Mouse (Mus musculus) forebrain, embryonic 11.5 days (tissue): Measurements from ENCODE around the gene Mis12. TPM values are rescaled to one million over a fixed set of nuclear protein-coding genes. Genes with fewer than 3 reads are reported as not detected.

Experiments used
- ATAC-seq: fragments of 200-750 bp; cut with Nextera tagmentation; replicated peaks from 2 replicates; pipeline ENCODE4 v1.8.0; 2017; ENCODE audit warnings: moderate TSS enrichment; ENCODE audit not compliant: low FRiP score
- DNase-seq: peaks from one replicate; pipeline ENCODE4 v3.0.0-alpha.2; 2017; ENCODE audit warnings: low spot score
- H3K27ac ChIP-seq: fragments of 300-500 bp; sonication (generic); 2 replicates; pipeline ENCODE4 v1.5.1; 2014; ENCODE audit warnings: low read depth, low read length
- H3K27me3 ChIP-seq: fragments of 300-500 bp; sonication (generic); 2 replicates; pipeline ENCODE4 v1.6.1; 2014; ENCODE audit warnings: mild to moderate bottlenecking, low read length, mixed read lengths; ENCODE audit not compliant: control insufficient read depth, insufficient read depth
- H3K36me3 ChIP-seq: fragments of 300-500 bp; sonication (generic); 2 replicates; pipeline ENCODE4 v1.6.1; 2014; ENCODE audit warnings: mild to moderate bottlenecking, low read length, moderate library complexity, mixed read lengths; ENCODE audit not compliant: control insufficient read depth, insufficient read depth
- H3K4me1 ChIP-seq: fragments of 300-500 bp; sonication (generic); replicated peaks from 2 replicates; pipeline ENCODE4 v1.6.1; 2014; ENCODE audit warnings: low read length, mixed read lengths; ENCODE audit not compliant: control insufficient read depth, insufficient read depth
- H3K4me2 ChIP-seq: fragments of 300-500 bp; sonication (generic); 2 replicates; pipeline ENCODE4 v1.6.1; 2014; ENCODE audit warnings: low read depth, mild to moderate bottlenecking, low read length, moderate library complexity, mixed read lengths; ENCODE audit not compliant: severe bottlenecking
- H3K4me3 ChIP-seq: fragments of 300-500 bp; sonication (generic); 2 replicates; pipeline ENCODE4 v1.5.1; 2014; ENCODE audit warnings: low read depth, low read length
- H3K9ac ChIP-seq: fragments of 300-500 bp; sonication (generic); 2 replicates; pipeline ENCODE4 v1.6.1; 2014; ENCODE audit warnings: low read length
- H3K9me3 ChIP-seq: fragments of 300-500 bp; sonication (generic); 2 replicates; pipeline ENCODE4 v1.6.1; 2016; ENCODE audit warnings: low read length, mixed read lengths; ENCODE audit not compliant: control insufficient read depth
- WGBS: fragments of 180-500 bp; shearing (Covaris S2); extraction: QIAGEN DNeasy Blood & Tissue Kit; methylation state at CpG from one replicate; pipeline ENCODE4 v1.1.7; 2014; 5-methylcytosine and 5-hydroxymethylcytosine counted together
- polyA plus RNA-seq: library from polyadenylated mRNA; unstranded; fragments of >200 nt; fragmentation: Nextera tagmentation; extraction: Ambion mirVana; gene quantifications from 2 replicates; pipeline ENCODE4 v1.2.1, GENCODE M21; 2014

The Mis12 gene
- polyA plus RNA-seq, 1 experiment from 2014 or later: 63.1 TPM

DNA sequence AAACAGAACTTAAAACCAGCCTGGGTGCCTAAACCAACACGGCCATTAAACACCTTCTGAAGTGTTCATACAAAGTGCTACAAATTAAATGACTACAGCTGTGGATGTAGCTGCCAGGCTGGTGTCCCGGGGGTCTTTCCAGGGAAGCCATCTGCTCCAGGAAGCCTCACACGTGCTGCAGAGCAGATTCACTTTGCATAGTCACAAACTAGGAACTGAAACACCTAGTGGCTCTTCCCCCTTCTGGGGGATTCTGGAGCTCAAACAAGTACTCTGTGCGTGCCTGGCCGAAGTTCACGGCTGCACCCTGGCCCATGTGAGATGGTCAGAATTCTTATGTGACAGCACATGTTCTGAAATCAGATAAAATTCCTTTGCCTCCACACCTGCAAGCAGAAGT lies 39.2 kb upstream of the Mis12 start:
- H3K4me2 ChIP-seq: no peak overlapping the region
- DNase-seq (no peak), ATAC-seq (no peak)
- H3K27me3 ChIP-seq: no peaks in the 10 kb centered on the region
- H3K27ac ChIP-seq: no peak overlapping the region
- H3K9ac ChIP-seq: no peak overlapping the region
- 92% methylated on average over 6 of the region's 6 CpGs for WGBS
- H3K36me3 ChIP-seq: peaks cover 17% of the 10 kb centered on the region; the same call in 1 of the 2 replicates
- H3K9me3 ChIP-seq: no peaks in the 10 kb centered on the region
- H3K4me3 ChIP-seq: no peak overlapping the region
- peaks cover 3% of the 10 kb centered on the region; the same call in 1 of the 2 replicates for H3K4me1 ChIP-seq

DNA sequence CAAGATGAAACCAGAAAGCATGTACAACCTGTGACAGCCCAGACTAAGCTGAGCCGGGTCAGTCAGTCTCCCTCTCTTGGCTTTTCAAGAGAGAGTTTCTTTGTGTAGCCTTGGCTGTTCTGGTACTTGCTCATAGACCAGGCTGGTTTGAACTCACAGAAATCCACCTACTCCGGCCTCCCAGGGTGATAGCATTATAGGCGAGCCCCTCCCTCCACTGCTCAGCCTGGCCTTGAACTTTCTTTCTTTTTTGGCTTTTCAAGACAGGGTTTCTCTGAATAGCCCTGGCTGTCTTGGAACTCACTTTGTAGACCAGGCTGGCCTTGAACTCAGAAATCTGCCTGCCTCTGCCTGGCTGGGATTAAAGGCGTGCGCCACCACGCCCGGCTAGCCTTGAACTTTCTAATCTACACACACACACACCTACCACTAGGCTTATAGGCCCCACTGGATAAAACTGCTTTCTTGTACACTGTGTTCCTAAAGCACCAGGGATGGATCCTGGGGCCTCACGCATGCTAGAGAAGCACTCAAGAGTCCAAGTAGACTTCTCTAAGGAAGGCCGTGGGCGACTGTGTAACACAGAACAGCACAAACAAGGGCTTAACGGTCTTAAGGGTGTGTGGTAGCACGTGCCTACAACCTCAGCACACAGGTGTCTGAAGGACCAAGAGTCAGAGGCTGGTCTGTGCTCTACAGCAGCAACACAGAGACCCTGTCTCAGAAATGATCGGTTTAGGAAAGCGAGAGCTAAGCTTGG lies 38.5 kb upstream of the Mis12 start:
- DNase-seq: no peak
- no peak overlapping the region for H3K4me3 ChIP-seq
- no peak overlapping the region for H3K27ac ChIP-seq
- no peak overlapping the region for H3K9ac ChIP-seq
- no peaks in the 10 kb centered on the region for H3K27me3 ChIP-seq
- no peak for ATAC-seq
- 92% methylated on average over 14 of the region's 14 CpGs for WGBS
- H3K4me1 ChIP-seq: peaks cover 3% of the 10 kb centered on the region; the same call in 1 of the 2 replicates
- no peaks in the 10 kb centered on the region for H3K9me3 ChIP-seq
- H3K36me3 ChIP-seq: peaks cover 17% of the 10 kb centered on the region; the same call in 1 of the 2 replicates
- no peak overlapping the region for H3K4me2 ChIP-seq

DNA sequence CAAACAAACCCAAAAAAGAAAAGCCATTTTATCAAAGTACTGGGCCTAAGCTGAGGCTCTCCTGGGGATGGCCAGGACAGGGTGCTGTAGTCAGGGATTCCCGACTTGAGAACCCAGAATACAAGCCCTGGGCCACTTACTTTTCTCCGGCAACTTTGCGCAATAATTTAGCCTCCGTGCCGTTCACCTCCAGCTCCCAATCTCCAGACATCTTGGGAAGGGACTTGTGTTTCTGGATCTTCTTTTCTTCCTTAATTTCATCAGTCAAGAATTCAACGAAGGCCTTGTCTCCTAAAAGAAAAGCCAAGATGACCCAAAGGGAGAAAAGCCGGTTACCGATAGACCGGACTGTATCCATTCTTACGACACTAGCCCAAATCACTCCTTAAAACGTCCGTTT lies 37.4 kb upstream of the Mis12 start:
- Histone ChIP-seq H3K9me3 (no peaks in the 10 kb centered on the region), H3K4me1 (peaks cover 3% of the 10 kb centered on the region; the same call in 1 of the 2 replicates), H3K36me3 (peaks cover 18% of the 10 kb centered on the region; the same call in 1 of the 2 replicates), H3K9ac (peak overlapping the region; percentile 92), H3K27ac (no peak overlapping the region), H3K4me3 (peak overlapping the region; percentile 98), H3K4me2 (peak overlapping the region; percentile 79), H3K27me3 (no peaks in the 10 kb centered on the region)
- WGBS: 11% methylated on average over 12 of the region's 12 CpGs
- DNase-seq (no peak), ATAC-seq (no peak)

DNA sequence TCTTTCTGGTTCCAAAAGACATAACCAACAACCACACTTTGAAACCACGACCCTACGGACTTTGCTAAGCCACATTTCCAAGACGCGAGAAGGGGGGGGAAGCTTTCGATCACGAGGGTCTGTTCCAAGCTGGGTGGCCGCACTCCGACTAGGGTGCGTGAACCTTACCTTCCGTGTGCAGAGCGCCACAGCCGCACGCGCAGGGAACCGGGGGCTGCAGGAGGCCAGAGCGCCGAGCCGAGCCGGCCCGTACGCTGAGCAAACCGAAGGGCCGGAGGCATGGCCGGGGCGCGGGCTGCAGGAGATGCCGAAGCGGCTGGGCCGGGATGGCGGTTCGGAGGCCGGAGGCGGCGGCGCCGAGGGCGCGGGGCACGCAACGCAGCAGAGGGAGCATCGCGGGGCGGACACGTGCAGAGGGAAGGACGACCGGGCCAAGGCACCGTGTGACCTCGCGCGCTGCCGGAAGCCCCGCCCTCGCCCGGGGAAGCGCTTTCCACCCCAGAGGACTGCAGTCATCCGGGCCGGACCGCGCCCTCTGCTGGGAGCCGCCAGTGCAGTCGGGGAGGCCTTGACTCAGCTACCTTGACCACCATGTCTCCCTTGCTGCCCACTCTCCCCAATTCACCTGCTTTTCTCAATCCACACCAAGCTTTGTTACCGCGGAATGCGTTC lies 36.7 kb upstream of the Mis12 start, which contains the start of gene C1qbp:
Gene C1qbp, minus strand, starts transcription at position 470 of the 672 bp plus-strand sequence.
- ATAC-seq (peak; percentile 97), DNase-seq (peak; percentile 97)
- Histone ChIP-seq H3K9me3 (no peaks in the 10 kb centered on the region), H3K27ac (no peak within 1 kb of the TSS), H3K36me3 (peaks cover 12% of the 10 kb centered on the region; the same call in 1 of the 2 replicates), H3K4me3 (peak within 1 kb of the TSS; percentile 98), H3K4me2 (peak within 1 kb of the TSS; percentile 79), H3K9ac (peak within 1 kb of the TSS; percentile 92), H3K27me3 (no peaks in the 10 kb centered on the region), H3K4me1 (peaks cover 3% of the 10 kb centered on the region; the same call in 1 of the 2 replicates)
- under 1% methylated on average over 49 of the region's 64 CpGs for WGBS

DNA sequence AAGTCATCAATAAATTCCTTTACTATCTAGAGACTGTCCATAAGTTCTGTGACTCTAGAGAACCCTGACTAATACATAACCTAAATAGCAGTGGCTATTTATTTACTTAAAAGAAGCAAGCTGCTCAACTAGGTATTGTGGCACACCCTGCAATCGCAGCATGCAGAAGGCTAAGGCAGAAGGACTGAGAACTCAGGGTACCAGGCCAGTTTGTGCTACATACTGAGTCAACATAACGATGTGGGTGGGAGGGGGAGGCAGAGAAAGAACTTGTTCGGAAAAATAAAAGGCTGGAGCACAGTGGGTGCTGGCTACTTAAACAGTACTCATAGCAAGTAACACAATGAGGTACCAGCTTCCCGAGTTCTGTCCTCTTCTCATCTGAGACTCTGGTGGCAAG lies 18.2 kb upstream of the Mis12 start:
- H3K9me3 ChIP-seq: no peaks in the 10 kb centered on the region
- H3K36me3 ChIP-seq: no peaks in the 10 kb centered on the region; the same call in 1 of the 2 replicates
- no peak overlapping the region for H3K4me3 ChIP-seq
- H3K4me1 ChIP-seq: peaks cover 4% of the 10 kb centered on the region; the same call in 1 of the 2 replicates
- no peak for DNase-seq
- H3K27me3 ChIP-seq: no peaks in the 10 kb centered on the region
- no peak overlapping the region for H3K27ac ChIP-seq
- ATAC-seq: no peak
- WGBS: 90% methylated on average over 4 of the region's 4 CpGs
- no peak overlapping the region for H3K9ac ChIP-seq
- H3K4me2 ChIP-seq: no peak overlapping the region

DNA sequence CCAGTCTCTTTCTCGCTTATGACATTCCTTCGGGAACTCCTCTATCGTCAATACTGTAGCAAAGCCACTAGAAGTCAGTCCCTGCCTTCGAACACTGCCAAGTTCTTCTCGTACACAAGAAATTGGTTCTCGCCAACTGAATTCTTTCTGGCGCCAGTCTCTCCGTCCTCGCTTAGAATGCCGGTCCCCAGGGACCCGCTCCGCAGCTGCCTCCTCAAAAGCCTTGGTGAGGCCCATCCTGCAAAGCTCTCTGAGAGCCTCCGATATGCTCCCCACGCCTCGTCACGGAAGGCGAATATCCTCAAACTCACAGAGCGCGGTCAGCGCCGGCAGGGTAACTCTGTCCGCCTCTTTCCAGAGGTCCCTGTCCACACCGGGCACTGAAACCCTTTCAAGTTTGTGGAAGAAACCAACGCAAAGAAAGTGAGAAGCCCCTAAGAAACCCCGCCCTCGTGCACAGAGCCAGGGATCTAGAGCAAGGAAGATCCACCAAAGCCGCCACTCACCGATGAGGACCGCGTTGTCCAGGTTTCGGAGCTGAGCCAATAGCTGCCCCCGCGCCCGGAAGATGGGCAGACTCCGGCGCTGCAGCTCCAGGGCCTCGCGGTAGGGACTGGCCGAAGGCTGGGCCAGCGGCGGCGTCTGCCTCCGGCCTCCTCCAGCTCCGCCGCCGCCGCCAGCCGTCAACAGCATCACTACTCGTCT lies 15.6 kb upstream of the Mis12 start:
- H3K9ac ChIP-seq: peak overlapping the region; percentile 71
- H3K4me2 ChIP-seq: peak overlapping the region; percentile 89
- H3K4me3 ChIP-seq: peak overlapping the region; percentile 87
- 0 out of 2 replicates have a peak overlapping the region, but pooled peaks have one; percentile 18 for H3K27ac ChIP-seq
- DNase-seq (peak; percentile 56), ATAC-seq (peak; percentile 85)
- under 1% methylated on average over 49 of the region's 49 CpGs for WGBS
- no peaks in the 10 kb centered on the region for H3K9me3 ChIP-seq
- H3K27me3 ChIP-seq: no peaks in the 10 kb centered on the region
- H3K4me1 ChIP-seq: peaks cover 4% of the 10 kb centered on the region; the same call in 1 of the 2 replicates
- H3K36me3 ChIP-seq: no peaks in the 10 kb centered on the region; the same call in 1 of the 2 replicates

DNA sequence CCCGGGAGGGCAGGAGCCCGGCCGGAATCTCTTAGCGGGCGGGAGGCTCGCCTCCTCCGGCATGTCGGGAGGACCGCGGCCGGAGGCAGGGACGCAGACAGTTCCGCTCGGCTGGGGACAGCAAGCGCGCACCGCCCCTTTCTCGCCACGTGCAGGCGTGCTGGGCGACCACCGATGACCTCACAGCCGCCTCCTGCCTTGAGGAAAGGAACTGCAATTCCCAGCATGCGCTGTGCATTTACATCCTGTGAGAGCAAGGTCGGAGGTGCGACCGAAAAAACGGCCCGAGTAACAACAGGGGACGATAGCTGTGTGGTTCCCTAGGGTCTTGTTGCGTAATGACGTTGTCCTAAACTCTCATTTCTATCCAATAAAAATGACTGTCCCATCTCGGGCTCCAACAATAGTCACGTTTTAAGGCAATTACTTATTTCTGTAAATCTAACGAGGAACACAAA lies 15.1 kb upstream of the Mis12 start, which contains the start of gene Dhx33:
Gene Dhx33, minus strand, starts transcription at position 122 of the 458 bp plus-strand sequence.
- under 1% methylated on average over 33 of the region's 35 CpGs for WGBS
- H3K4me3 ChIP-seq: peak within 1 kb of the TSS; percentile 87
- H3K4me1 ChIP-seq: peaks cover 4% of the 10 kb centered on the region; the same call in 1 of the 2 replicates
- peak; percentile 98 for DNase-seq
- no peaks in the 10 kb centered on the region for H3K9me3 ChIP-seq
- peak; percentile 99 for ATAC-seq
- 0 out of 2 replicates have a peak within 1 kb of the TSS, but pooled peaks have one; percentile 18 for H3K27ac ChIP-seq
- H3K9ac ChIP-seq: peak within 1 kb of the TSS; percentile 71
- no peaks in the 10 kb centered on the region; the same call in 1 of the 2 replicates for H3K36me3 ChIP-seq
- H3K4me2 ChIP-seq: peak within 1 kb of the TSS; percentile 89
- H3K27me3 ChIP-seq: no peaks in the 10 kb centered on the region

DNA sequence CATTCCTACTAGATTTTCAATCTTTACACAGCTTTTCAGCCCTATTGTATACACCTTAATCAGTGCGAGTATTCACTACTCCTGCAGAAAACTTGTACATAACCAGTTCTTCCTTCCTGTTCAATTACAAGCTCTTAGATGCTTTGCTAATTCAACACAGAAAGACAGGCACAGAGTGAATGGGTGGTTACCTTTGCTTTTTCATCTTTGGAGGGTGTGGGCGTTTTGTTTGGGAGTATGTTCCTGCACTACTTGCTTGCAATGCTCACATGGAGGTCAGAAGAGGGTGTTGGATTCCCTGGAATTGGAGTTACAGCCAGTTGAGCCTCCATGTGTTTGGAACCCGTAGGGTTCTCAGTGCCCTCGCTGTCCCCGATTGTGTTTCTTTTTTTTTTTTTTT lies 14.4 kb upstream of the Mis12 start:
- H3K36me3 ChIP-seq: no peaks in the 10 kb centered on the region; the same call in 1 of the 2 replicates
- H3K4me3 ChIP-seq: peak overlapping the region; percentile 87; the same call in 1 of the 2 replicates
- DNase-seq (no peak), ATAC-seq (no peak)
- no peaks in the 10 kb centered on the region for H3K9me3 ChIP-seq
- WGBS: 62% methylated on average over 5 of the region's 5 CpGs
- H3K4me2 ChIP-seq: peak overlapping the region; percentile 38; the same call in 1 of the 2 replicates
- H3K9ac ChIP-seq: no peak overlapping the region; the same call in 1 of the 2 replicates
- H3K27me3 ChIP-seq: no peaks in the 10 kb centered on the region
- H3K4me1 ChIP-seq: peaks cover 4% of the 10 kb centered on the region; the same call in 1 of the 2 replicates
- no peak overlapping the region for H3K27ac ChIP-seq
